Mouse (Mus musculus) c-Kit-positive CD71-positive TER-119-negative erythroid progenitor cells, embryonic 14.5 days (primary cell): Measurements from ENCODE around the gene Hnrnpa0.

Experiments
- DNase-seq: peaks from one replicate; pipeline ENCODE4 v3.0.0-alpha.2; 2013; ENCODE audit warnings: low read depth

Hnrnpa0 gene

GRCm38 (mm10) chr13:58126862-58127765 is 1.2 kb downstream of the Hnrnpa0 start:
- peak; percentile 27 for DNase-seq

GRCm38 (mm10) chr13:58126126-58126525 is 2.2 kb downstream of the Hnrnpa0 start:
- peak; percentile 70 for DNase-seq

- no peak for DNase-seq
These were observed 3.4 kb downstream of the Hnrnpa0 start for GRCm38 (mm10) chr13:58124989-58125388.

- DNase-seq = no peak
These were observed 4.1 kb downstream of the Hnrnpa0 start for GRCm38 (mm10) chr13:58124278-58124677.

GRCm38 (mm10) chr13:58123381-58123780 is 5.0 kb downstream of the Hnrnpa0 start:
- DNase-seq = no peak

GRCm38 (mm10) chr13:58122786-58123297 is 5.5 kb downstream of the Hnrnpa0 start:
- DNase-seq = no peak

- peak; percentile 32 for DNase-seq
These were observed 10.9 kb downstream of the Hnrnpa0 start for GRCm38 (mm10) chr13:58117318-58118017.

- no peak for DNase-seq
These were observed 11.6 kb downstream of the Hnrnpa0 start for GRCm38 (mm10) chr13:58116801-58117200.

- no peak for DNase-seq
These were observed 13.1 kb downstream of the Hnrnpa0 start for GRCm38 (mm10) chr13:58115227-58115626.

- no peak for DNase-seq
These were observed 15.1 kb downstream of the Hnrnpa0 start, which contains the start of gene Klhl3 for GRCm38 (mm10) chr13:58113061-58113900. Gene Klhl3, minus strand, starts transcription at chr13:58113592.

GRCm38 (mm10) chr13:58112601-58113041 is 15.7 kb downstream of the Hnrnpa0 start:
- no peak for DNase-seq

- DNase-seq = no peak
These were observed 16.2 kb downstream of the Hnrnpa0 start for GRCm38 (mm10) chr13:58112191-58112590.

GRCm38 (mm10) chr13:58111306-58111705 is 17.1 kb downstream of the Hnrnpa0 start:
- DNase-seq = no peak

GRCm38 (mm10) chr13:58090643-58091042 is 37.7 kb downstream of the Hnrnpa0 start:
- no peak for DNase-seq

GRCm38 (mm10) chr13:58084396-58084795 is 44.0 kb downstream of the Hnrnpa0 start:
- no peak for DNase-seq

GRCm38 (mm10) chr13:58083521-58083920 is 44.8 kb downstream of the Hnrnpa0 start:
- no peak for DNase-seq

GRCm38 (mm10) chr13:58083048-58083447 is 45.3 kb downstream of the Hnrnpa0 start:
- DNase-seq = no peak

- DNase-seq = no peak
These were observed 50.0 kb downstream of the Hnrnpa0 start for GRCm38 (mm10) chr13:58078361-58078760.
